Mouse (Mus musculus): ENCODE results near the gene Tfcp2. TPM values are rescaled to one million over a fixed set of nuclear protein-coding genes. Genes with fewer than 3 reads are reported as not detected.

Tfcp2 gene
- polyA plus RNA-seq, 1 experiment from 2014 or later = 22.5 TPM

DNA sequence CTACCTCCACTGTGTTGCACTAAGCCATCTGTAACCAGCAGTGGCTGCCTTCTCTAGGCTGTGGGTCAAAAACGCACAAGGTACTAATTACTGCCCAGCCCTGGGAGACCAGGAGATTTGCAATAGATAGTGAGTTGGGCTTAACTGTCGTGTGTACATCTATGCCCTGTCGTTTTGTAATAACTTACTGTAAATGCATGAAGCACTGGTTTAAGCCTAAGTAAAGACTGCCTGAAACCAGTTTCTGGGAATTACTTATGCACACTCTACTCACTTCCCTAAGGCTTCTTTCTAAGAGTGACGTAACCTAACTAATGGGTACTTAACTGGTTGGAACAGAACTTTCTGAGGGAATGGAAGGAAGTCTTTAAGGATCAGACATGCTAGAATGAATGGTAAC, 72.9 kb downstream of the Tfcp2 start:
- H3K4me3 ChIP-seq (replicated peaks) = no peak overlapping the region
- peaks cover 39% of the 10 kb centered on the region for H3K36me3 ChIP-seq
- no peaks in the 10 kb centered on the region for H3K4me1 ChIP-seq
- no peaks in the 10 kb centered on the region for H3K27me3 ChIP-seq (replicated peaks)
- ATAC-seq (ENCODE audit: insufficient read depth, low FRiP score, low read depth) = no peak
- no peak overlapping the region for H3K9ac ChIP-seq
- H3K9me3 ChIP-seq = no peaks in the 10 kb centered on the region
- 77% methylated on average over 4 of the region's 4 CpGs for WGBS
- H3K27ac ChIP-seq = no peak overlapping the region
- no peak overlapping the region for H3K4me2 ChIP-seq

DNA sequence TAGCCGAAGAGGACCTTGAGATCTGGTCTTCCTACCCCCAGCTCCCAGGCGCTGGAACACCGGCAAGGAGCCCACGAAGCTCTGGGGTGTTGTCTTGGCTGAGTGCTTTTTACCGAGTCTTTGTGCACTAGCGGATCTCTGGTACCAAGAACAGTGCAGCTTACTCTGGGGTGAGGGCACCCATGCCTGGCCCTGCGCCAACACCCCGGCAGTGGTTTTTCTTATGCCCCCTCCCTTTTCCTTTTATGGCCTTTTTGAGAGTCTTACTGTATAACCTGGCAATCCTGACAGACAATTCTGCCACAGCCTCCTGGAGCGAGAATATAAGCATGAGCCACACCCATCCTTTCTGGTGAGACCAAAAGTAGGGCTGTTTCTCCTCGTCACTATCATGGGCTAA, 73.5 kb downstream of the Tfcp2 start:
- no peak overlapping the region for H3K4me3 ChIP-seq (replicated peaks)
- H3K36me3 ChIP-seq = peaks cover 35% of the 10 kb centered on the region
- no peak overlapping the region for H3K27ac ChIP-seq
- WGBS = 78% methylated on average over 10 of the region's 10 CpGs
- no peak overlapping the region for H3K9ac ChIP-seq
- ATAC-seq (ENCODE audit: insufficient read depth, low FRiP score, low read depth) = no peak
- no peaks in the 10 kb centered on the region for H3K9me3 ChIP-seq
- no peaks in the 10 kb centered on the region for H3K27me3 ChIP-seq (replicated peaks)
- H3K4me2 ChIP-seq = no peak overlapping the region
- H3K4me1 ChIP-seq = no peaks in the 10 kb centered on the region

DNA sequence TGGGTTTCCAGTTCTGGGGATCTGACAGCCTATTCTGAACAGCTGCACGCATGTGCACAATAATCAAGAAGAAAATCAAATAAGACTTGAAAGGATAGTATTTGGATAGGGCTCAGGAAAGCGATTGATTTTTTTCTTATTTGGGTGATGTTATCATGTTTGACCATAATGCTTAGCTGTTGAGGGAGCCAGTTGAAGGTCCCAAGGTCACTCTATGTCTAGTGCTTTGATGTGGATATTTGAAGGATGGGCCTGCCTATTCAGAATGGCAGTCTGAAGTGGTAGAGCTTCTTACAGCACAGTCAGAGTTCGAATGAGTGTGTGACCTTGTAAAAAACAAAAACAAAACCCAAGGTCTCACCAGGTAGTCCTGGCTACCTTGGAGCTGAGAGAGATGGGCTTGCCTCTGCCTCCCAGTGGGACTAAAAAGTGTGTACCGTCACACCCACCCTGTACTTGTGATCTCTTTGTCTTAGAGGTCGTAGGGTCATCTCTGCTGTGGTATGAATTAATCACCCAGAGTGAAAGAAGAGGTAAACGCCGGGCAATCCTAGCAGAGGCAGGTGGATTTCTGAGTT, 77.8 kb downstream of the Tfcp2 start:
- 0 out of 2 replicates have a peak, but pooled peaks have one; percentile 2 for ATAC-seq (ENCODE audit: insufficient read depth, low FRiP score, low read depth)
- Histone ChIP-seq H3K36me3 (peaks cover 17% of the 10 kb centered on the region), H3K9me3 (no peaks in the 10 kb centered on the region), H3K27ac (no peak overlapping the region), H3K9ac (no peak overlapping the region), H3K4me1 (0 out of 2 replicates have a peak, but pooled peaks cover 8% of the 10 kb centered on the region), H3K4me2 (no peak overlapping the region), H3K27me3 (replicated peaks) (no peaks in the 10 kb centered on the region), H3K4me3 (replicated peaks) (no peak overlapping the region)
- WGBS = 67% methylated on average over 7 of the region's 7 CpGs

DNA sequence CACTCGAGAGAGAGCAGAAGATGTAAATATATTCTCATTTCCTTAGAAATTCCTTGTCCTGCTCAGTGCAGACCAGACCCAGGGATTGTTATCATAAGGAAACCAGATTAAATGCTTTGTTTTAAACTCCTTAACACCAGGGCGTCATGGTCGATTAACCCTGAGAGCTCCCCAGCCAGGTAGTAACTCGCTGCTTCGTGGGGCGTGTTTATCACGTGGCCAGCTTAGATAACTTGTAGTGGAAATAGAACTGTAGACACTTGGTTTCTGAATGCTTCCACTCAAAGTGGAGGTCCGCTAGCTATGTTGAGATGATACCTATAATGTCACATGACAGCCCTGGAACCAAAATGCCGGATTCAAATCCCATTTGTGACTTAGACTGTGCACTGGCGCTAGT, 81.8 kb downstream of the Tfcp2 start:
- WGBS = 54% methylated on average over 10 of the region's 10 CpGs
- H3K27me3 ChIP-seq (replicated peaks) = no peaks in the 10 kb centered on the region
- H3K27ac ChIP-seq = no peak overlapping the region
- H3K9me3 ChIP-seq = no peaks in the 10 kb centered on the region
- peak overlapping the region; percentile 76 for H3K4me3 ChIP-seq (replicated peaks)
- peak overlapping the region; percentile 77 for H3K4me2 ChIP-seq
- 0 out of 2 replicates have a peak, but pooled peaks cover 8% of the 10 kb centered on the region for H3K4me1 ChIP-seq
- H3K9ac ChIP-seq = no peak overlapping the region
- no peaks in the 10 kb centered on the region for H3K36me3 ChIP-seq
- ATAC-seq (ENCODE audit: insufficient read depth, low FRiP score, low read depth) = no peak

DNA sequence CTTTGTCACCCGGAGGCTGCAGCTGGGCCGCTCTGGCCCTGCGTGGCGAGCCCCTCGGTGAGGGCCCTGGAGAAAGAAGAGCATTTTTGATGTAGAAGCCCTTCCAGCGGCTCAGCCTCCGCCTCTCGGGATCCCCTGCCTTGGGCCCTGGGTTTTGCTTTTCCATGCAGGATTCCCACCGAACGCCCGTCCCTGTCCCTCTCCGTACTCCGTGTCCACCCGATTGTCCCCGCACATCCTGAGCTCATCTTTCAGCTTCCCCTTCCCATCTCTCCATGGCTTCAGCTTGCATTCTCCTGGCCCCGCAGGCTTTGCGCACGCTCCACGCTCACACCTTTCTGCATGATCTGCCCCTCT, 82.6 kb downstream of the Tfcp2 start:
- Histone ChIP-seq H3K4me1 (0 out of 2 replicates have a peak, but pooled peaks cover 8% of the 10 kb centered on the region), H3K27ac (peak overlapping the region; percentile 84; the same call in 1 of the 2 replicates), H3K27me3 (replicated peaks) (no peaks in the 10 kb centered on the region), H3K4me2 (peak overlapping the region; percentile 77), H3K9me3 (no peaks in the 10 kb centered on the region), H3K4me3 (replicated peaks) (peak overlapping the region; percentile 76), H3K9ac (peak overlapping the region; percentile 76), H3K36me3 (no peaks in the 10 kb centered on the region)
- ATAC-seq (ENCODE audit: insufficient read depth, low FRiP score, low read depth) = no peak
- 0% methylated on average over 19 of the region's 19 CpGs for WGBS

DNA sequence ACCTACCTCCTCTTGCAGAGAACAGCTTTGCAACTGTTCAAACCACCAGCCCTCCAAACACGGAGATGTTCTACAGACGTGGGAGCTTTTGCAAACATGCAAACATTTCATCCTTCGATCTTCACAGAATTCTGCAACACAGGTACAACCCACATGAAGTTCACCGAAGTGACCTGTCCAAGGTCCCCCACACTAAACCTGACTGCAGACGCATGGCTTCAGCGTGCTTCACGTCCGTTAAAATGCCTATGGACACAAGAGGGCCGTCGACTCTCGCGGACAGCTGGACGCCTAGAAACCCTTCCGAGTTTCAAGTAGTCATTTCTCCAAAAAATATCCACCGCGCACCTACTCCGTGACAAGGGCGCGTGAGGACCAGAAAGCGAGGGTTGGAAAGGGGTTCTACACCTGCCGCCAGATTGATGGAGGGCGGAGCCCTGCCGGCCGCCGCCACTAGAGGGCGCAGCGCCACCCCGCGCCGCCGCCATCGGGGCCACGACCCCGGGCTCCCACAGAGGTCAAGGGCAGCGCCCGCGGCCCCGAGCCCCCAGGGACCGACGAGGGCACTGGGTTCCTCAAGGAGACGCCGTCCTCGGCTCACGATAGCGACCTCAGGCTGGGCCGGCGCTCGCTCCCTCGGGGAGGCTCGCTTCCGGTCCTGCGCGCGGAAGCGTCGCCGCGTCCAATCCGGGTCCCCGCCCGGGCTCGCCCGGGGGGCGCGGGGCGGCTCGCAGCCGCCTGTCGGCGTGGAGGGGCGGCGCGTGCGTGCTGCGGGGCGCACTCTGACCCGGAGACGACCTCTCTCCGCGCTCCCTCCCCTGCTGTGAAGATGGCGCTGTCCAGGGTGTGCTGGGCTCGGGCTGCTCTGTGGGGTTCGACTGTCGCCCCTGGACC, 83.3 kb downstream of the Tfcp2 start, which contains the start of gene Letmd1:
Letmd1 (plus strand) TSS at position 729 of the 894 bp plus-strand sequence.
- 0 out of 2 replicates have a peak, but pooled peaks cover 8% of the 10 kb centered on the region for H3K4me1 ChIP-seq
- peak within 1 kb of the TSS; percentile 76 for H3K9ac ChIP-seq
- no peaks in the 10 kb centered on the region for H3K36me3 ChIP-seq
- ATAC-seq (ENCODE audit: insufficient read depth, low FRiP score, low read depth) = peak; percentile 92
- 1% methylated on average over 83 of the region's 84 CpGs for WGBS
- H3K27ac ChIP-seq = peak within 1 kb of the TSS; percentile 84
- H3K9me3 ChIP-seq = no peaks in the 10 kb centered on the region
- H3K4me3 ChIP-seq (replicated peaks) = peak within 1 kb of the TSS; percentile 76
- H3K27me3 ChIP-seq (replicated peaks) = no peaks in the 10 kb centered on the region
- peak within 1 kb of the TSS; percentile 77 for H3K4me2 ChIP-seq

DNA sequence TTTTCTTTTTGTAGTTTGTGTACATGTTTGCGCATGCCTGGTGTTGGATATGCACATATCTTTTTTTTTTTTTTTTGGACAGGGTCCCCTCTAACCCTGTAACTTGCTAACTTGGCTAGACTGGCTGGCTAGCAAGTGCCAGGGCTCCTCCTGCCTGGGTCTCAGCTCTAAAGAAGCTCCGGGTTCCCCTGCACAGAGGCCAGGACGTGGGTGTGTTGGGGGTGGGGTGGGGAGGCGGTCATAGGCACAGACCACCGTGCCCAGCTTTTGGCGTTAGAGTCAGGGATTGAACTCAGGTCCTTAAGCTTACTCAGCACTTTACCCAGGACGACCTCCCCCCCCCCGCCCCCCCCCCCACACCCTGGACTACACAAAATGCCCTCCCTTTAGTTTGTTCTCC, 84.1 kb downstream of the Tfcp2 start:
- no peak overlapping the region for H3K9ac ChIP-seq
- no peak overlapping the region for H3K4me3 ChIP-seq (replicated peaks)
- WGBS = 33% methylated on average over 7 of the region's 8 CpGs
- no peaks in the 10 kb centered on the region for H3K36me3 ChIP-seq
- H3K27me3 ChIP-seq (replicated peaks) = no peaks in the 10 kb centered on the region
- 0 out of 2 replicates have a peak, but pooled peaks cover 8% of the 10 kb centered on the region for H3K4me1 ChIP-seq
- H3K4me2 ChIP-seq = no peak overlapping the region; the same call in 1 of the 2 replicates
- ATAC-seq (ENCODE audit: insufficient read depth, low FRiP score, low read depth) = no peak
- H3K27ac ChIP-seq = no peak overlapping the region
- no peaks in the 10 kb centered on the region for H3K9me3 ChIP-seq

DNA sequence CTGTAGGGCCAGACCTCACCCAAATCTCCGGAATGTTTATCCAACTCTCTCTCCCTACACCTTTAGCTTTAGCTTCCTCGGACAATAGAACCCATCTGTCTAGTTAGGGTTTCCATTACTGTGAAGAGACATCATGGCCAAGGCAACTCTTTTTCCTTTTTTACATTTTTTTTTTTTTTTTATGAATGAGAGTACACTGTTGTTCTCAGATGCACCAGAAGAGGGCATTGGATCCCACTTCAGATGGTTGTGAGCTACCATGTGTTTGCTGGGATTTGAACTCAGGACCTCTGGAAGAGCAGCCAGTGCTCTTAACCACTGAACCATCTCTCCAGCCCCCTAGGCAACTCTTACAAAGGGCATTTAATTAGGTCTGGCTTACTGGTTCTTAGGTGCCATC, 86.4 kb downstream of the Tfcp2 start:
- H3K27me3 ChIP-seq (replicated peaks) = no peaks in the 10 kb centered on the region
- H3K9ac ChIP-seq = no peak overlapping the region
- H3K4me1 ChIP-seq = peaks cover 15% of the 10 kb centered on the region; the same call in 1 of the 2 replicates
- no peak overlapping the region for H3K4me2 ChIP-seq
- H3K27ac ChIP-seq = no peak overlapping the region
- 58% methylated on average over 2 of the region's 2 CpGs for WGBS
- no peaks in the 10 kb centered on the region for H3K9me3 ChIP-seq
- no peaks in the 10 kb centered on the region for H3K36me3 ChIP-seq
- H3K4me3 ChIP-seq (replicated peaks) = no peak overlapping the region
- ATAC-seq (ENCODE audit: insufficient read depth, low FRiP score, low read depth) = no peak

DNA sequence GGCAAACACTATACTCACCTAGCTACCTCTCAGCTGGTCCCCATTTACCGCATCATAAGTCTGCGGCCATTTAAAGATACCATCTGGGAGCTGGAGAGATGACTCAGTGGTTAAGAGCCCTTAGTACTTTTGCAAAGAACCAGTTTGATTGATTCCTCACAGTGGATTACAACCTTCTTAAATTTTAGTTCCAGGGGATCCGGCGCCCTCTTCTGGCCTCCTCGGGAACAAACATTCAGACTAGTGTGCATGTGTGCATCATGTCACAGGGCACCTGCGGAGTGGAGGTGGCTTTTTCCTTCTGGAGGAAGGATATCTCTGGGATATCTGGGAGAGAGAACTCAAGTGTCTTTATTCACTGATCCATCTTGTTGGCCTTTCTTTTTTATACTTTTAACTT, 88.1 kb downstream of the Tfcp2 start:
- H3K36me3 ChIP-seq = no peaks in the 10 kb centered on the region
- H3K27ac ChIP-seq = no peak overlapping the region
- H3K9me3 ChIP-seq = no peaks in the 10 kb centered on the region
- ATAC-seq (ENCODE audit: insufficient read depth, low FRiP score, low read depth) = no peak
- no peak overlapping the region for H3K4me3 ChIP-seq (replicated peaks)
- peaks cover 7% of the 10 kb centered on the region; the same call in 1 of the 2 replicates for H3K4me1 ChIP-seq
- H3K27me3 ChIP-seq (replicated peaks) = 0 out of 2 replicates have a peak, but pooled peaks cover 3% of the 10 kb centered on the region
- H3K4me2 ChIP-seq = no peak overlapping the region
- no peak overlapping the region for H3K9ac ChIP-seq
- WGBS = 24% methylated on average over 6 of the region's 6 CpGs

DNA sequence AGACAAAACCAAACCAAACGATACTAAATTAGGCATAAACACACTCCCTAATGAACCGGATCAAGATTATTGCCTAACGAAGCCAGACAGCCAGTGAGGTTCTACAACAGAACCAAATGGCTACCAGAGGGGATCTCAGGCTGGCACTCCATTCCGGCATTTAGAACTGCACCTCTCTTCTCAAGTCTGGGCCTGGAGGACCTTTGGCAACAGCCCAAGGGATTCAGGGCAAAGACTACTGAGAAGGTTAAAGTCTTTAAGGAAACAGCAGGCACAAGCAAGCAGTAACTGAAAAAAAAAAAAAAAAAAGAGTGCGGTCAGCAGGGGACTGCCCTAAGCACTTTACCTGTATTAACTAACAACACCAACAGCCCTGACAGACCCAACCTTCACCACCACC, 89.7 kb downstream of the Tfcp2 start:
- H3K9ac ChIP-seq = no peak overlapping the region
- 0 out of 2 replicates have a peak, but pooled peaks cover 5% of the 10 kb centered on the region for H3K27me3 ChIP-seq (replicated peaks)
- no peak overlapping the region for H3K4me2 ChIP-seq
- H3K4me1 ChIP-seq = peaks cover 7% of the 10 kb centered on the region; the same call in 1 of the 2 replicates
- no peak for ATAC-seq (ENCODE audit: insufficient read depth, low FRiP score, low read depth)
- H3K27ac ChIP-seq = no peak overlapping the region
- H3K9me3 ChIP-seq = no peaks in the 10 kb centered on the region
- no peak overlapping the region for H3K4me3 ChIP-seq (replicated peaks)
- WGBS = 79% methylated on average over 5 of the region's 5 CpGs
- H3K36me3 ChIP-seq = no peaks in the 10 kb centered on the region

DNA sequence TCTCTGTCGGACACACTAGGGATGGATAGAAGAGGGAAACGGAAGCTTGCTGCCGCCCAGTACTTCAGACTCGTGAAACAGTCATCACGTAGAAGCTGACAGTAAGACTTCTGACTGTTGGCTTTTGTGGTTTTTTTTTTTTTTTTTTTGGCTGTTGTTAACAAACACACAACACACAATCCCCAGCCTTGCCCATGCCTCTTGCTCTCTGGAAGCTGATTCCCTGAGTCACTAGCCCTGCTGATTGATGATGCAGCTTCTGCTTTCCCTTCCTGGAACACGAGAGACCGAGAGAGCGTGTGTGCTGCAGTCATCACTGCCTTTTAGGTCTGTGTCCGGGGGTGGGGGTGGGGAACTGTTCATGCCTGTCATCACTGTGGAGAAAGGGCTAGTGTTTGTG, 90.2 kb downstream of the Tfcp2 start:
- Histone ChIP-seq H3K4me3 (replicated peaks) (no peak overlapping the region), H3K4me2 (no peak overlapping the region), H3K27me3 (replicated peaks) (0 out of 2 replicates have a peak, but pooled peaks cover 5% of the 10 kb centered on the region), H3K9me3 (no peaks in the 10 kb centered on the region), H3K36me3 (no peaks in the 10 kb centered on the region), H3K27ac (no peak overlapping the region), H3K9ac (no peak overlapping the region), H3K4me1 (peaks cover 7% of the 10 kb centered on the region; the same call in 1 of the 2 replicates)
- WGBS = 63% methylated on average over 9 of the region's 9 CpGs
- no peak for ATAC-seq (ENCODE audit: insufficient read depth, low FRiP score, low read depth)

DNA sequence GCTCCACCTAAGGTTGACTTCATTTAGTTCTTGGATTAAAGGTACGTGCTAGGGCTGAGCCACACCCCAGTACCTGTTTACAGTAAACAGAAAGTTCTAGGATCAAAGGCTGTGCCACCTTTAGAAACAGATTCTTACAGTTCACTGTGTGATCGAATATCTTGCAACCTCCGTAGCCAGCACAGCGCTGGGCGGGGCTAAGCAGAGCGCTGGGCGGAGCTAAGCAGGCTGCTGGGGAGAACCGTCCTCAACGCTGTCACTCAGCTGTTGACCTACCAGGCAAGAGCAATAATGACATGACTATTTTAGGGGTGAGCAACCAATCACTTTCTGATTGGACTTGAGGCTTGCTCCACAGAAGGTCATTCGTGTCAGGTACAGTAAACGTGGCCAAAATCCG, 90.9 kb downstream of the Tfcp2 start:
- ATAC-seq (ENCODE audit: insufficient read depth, low FRiP score, low read depth) = peak; percentile 69; the same call in 1 of the 2 replicates
- WGBS = 11% methylated on average over 12 of the region's 12 CpGs
- Histone ChIP-seq H3K4me2 (peak overlapping the region; percentile 41), H3K4me1 (peaks cover 7% of the 10 kb centered on the region; the same call in 1 of the 2 replicates), H3K9me3 (no peaks in the 10 kb centered on the region), H3K4me3 (replicated peaks) (no peak overlapping the region; the same call in 1 of the 2 replicates), H3K9ac (no peak overlapping the region), H3K36me3 (no peaks in the 10 kb centered on the region), H3K27me3 (replicated peaks) (0 out of 2 replicates have a peak, but pooled peaks cover 5% of the 10 kb centered on the region), H3K27ac (no peak overlapping the region)

Data from stomach, embryonic 15.5 days (tissue).